Mouse (Mus musculus) cerebellum, postnatal 14 days (tissue): ENCODE results near the gene Hist1h2bk.

Experiments used
- DNase-seq, 2 experiments: peaks; one replicate each; pipeline ENCODE4 v3.0.0; 2021; ENCODE audit warnings: mixed read lengths in 2 of 2

The Hist1h2bk gene

GRCm38 (mm10) chr13:22035267-22036148, at the start of gene Hist1h2bk, which contains the start of gene Hist1h2ah:
Hist1h2bk (plus strand) TSS chr13:22035870.
Hist1h2ah (minus strand) TSS chr13:22035568.
- DNase-seq, result peak; percentile 81 to 84

GRCm38 (mm10) chr13:21992550-21992949, 43.1 kb upstream of the Hist1h2bk start:
- DNase-seq, result no peak

- peak; percentile 49 to 56 for DNase-seq
These were observed 41.5 kb upstream of the Hist1h2bk start for GRCm38 (mm10) chr13:21993957-21994738.

- no peak for DNase-seq
These were observed 40.8 kb upstream of the Hist1h2bk start for GRCm38 (mm10) chr13:21994896-21995295.

DNA sequence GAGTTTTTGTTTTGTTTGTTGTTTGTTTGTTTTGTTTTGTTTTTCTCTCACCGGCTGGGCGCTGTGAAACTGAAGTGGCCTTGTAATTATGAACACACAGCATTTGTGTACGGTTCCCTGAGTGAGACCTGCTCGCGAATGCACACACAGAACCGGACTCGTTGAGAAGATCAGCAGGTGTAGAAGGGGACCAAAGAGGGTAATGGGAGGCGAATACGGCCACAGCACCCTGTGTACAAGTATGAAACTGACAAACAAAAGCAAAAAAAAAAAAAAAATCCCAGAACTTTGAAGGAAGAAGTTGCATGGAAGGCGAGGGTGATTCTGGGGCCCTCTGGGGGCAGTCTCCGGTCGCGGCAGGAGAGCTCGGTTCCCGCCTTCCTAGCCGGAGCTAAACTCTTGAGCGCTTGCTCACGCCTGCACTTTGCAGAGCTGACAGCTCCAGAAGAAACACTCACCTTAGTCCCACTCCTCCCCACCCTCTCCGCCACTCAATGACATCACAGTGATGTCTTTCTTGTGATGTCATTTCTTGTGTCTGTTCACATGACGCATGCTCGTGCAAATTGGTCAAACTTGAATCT, 40.2 kb upstream of the Hist1h2bk start:
- DNase-seq, result peak; percentile 28 to 36

DNA sequence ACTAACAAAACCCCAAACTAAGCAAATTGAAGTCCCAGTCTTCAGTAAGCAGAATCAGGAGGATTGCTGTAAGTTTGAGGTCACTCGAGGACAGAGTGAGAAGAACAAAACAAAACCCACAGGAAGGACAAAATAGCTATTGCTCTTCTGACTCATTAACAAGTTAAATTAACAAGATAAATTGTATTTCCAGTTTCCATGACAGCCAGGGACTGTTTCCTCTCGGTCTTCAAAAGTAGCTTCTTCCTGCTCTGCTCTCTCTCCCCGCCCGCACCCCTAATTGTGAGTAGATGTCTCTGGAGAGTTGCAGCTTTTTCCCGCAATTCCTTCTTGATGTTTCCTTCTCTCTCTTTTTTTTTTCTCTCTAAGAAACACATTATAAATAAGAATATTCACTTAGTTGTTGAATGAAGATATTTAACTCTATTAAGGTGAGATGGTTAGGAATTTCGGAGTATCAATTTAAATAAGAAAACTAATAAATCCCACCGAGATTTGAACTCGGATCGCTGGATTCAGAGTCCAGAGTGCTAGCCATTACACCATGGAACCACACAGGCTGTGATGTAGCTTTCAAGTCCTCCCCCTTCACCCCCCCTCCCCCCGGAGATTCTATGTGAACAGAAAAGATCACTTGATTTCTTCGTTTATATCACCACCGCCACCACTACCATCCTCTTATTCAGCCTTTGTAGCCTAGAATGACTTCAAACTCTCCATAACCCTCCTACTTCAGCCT, 39.4 kb upstream of the Hist1h2bk start:
- peak; percentile 28 to 50 for DNase-seq

- peak; percentile 13 to 33 for DNase-seq
These were observed 38.9 kb upstream of the Hist1h2bk start for GRCm38 (mm10) chr13:21996840-21997185.

- peak in 1 of 2 experiments; percentile 27 for DNase-seq
These were observed 38.4 kb upstream of the Hist1h2bk start for GRCm38 (mm10) chr13:21997201-21997820.

DNA sequence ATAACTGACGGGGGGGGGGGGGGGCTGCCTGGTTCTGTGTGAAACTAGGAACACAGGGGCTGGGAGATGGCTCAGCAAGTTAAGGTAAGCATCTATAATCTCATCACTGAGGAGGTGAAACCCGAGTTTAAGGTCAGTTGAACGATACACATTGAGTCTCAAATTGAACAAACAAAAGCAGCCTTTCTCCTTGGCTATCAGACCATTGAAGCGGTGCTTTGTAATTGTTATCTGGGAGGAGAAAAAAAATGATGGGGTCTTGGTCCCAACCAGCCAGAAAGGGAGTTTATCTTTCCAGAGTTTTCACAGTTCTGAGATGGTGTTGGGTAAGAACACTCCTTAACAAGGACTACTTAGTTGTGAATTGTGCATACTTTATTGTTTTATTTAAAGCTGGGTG, 37.8 kb upstream of the Hist1h2bk start:
- DNase-seq, result no peak

GRCm38 (mm10) chr13:21998412-21998811, 37.3 kb upstream of the Hist1h2bk start:
- no peak for DNase-seq

- DNase-seq, result no peak
These were observed 36.5 kb upstream of the Hist1h2bk start for GRCm38 (mm10) chr13:21999147-21999546.

GRCm38 (mm10) chr13:22001346-22001745, 34.3 kb upstream of the Hist1h2bk start:
- DNase-seq, result no peak

GRCm38 (mm10) chr13:22001823-22002222, 33.8 kb upstream of the Hist1h2bk start:
- DNase-seq, result no peak

DNA sequence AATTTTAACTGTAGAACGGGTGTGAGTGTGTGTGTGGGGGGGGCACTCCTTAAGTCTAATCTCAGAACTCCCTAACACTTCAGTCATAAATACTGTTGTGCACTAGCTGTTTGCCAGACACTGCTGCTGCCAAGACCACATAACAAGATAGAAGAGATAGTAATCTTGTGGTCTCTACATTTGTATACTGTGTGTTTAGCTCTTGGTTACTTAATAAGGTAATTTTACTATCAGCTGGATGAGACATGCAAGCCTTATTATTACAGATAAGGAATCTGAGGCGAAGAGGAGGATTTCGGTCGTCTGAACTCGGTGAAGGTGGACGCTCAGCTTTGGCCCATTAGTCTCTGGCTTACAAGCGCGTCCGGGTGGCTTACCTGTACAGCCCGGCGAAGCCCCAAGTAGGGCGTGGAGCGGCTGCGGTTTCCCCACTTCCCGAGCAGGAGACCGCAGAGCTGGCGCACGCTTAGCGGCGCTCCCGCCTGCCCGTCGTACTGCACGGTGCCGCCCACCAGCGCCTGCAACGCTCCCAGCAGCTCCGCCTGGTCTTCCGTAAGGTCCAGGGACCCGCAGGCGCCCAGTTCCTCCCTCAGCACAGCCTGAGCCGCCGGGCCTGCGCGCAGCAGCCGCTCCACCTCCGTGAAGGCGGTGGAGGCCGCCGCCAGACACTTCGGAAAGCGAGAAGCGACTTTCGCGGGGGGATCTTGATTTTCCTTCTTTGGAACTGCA, 29.9 kb upstream of the Hist1h2bk start:
- DNase-seq, result peak; percentile 32 to 33

DNA sequence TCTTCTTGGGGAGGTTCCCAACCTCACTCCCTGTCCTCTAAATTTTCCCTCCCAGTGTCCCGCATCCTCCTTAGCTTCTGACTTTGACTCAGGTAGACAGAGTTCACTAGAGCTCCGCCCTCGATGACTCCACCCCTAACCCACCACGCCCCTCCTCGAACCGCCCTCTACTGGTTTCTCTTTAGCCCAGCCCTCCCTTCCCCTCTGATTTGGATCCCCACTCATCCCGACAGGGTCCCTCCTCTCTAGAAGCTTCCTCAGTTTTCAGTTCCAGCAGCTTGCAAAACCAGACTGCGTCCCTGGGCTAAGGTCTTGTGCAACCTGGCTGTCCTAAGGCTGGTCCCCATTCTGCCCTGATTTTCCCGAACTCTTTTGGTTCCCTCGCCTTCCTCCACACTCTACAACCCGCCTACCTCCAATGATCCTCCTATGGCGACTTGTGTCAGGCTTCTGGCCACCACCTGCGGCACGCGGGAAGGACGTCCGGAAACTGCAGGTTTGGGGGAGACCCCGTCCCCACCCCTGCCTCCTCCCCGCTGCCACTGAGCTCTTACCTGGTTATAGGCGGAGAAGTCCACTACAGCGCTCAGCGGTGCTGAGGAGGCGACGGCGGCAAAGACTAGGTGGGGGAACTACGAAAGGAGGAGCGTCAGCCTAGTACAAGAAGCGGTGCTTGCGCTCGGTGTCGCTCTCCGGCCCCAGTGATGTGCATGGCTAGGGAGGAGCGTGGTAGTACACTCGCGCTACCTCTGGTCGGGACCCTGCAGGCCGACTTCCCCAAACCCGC, 29.1 kb upstream of the Hist1h2bk start:
- peak in 1 of 2 experiments; percentile 26 for DNase-seq

- DNase-seq, result no peak
These were observed 28.6 kb upstream of the Hist1h2bk start for GRCm38 (mm10) chr13:22007121-22007510.

- DNase-seq, result no peak
These were observed 27.8 kb upstream of the Hist1h2bk start for GRCm38 (mm10) chr13:22007872-22008271.

DNA sequence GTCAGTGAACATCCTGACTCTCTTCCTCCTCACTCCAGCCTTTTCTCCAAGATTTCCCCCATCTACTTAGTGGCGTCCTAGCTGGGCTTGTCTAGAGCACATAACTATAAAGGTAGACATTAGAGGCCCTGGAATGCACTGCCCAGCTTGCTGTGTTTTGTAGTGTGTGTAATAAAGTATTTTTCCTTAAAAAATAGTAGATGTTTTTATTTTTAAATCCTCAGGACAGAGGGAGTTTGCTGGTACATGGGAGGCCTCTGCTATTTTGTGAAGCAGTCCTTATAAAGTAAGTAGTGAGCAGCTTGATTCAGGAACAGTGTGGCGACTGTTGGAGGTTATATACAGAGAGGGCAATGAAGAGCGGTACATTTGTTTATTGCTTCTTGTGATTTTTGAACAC, 27.0 kb upstream of the Hist1h2bk start:
- no peak for DNase-seq

GRCm38 (mm10) chr13:22009642-22010041, 26.0 kb upstream of the Hist1h2bk start, which contains the start of gene Prss16:
Prss16 (minus strand) TSS chr13:22009742.
- DNase-seq, result no peak

GRCm38 (mm10) chr13:22013716-22014115, 22.0 kb upstream of the Hist1h2bk start:
- no peak for DNase-seq
